Mouse (Mus musculus) limb, embryonic 13.5 days (tissue): ENCODE results near the gene Psmc5. TPM values are rescaled to one million over a fixed set of nuclear protein-coding genes. Genes with fewer than 3 reads are reported as not detected.
"Not testable (repeated sequence)": the region's sequence is repeated elsewhere in the genome, so short reads cannot be mapped to it uniquely, and the experiment has no call there.

Experiments
- ATAC-seq: fragments of 200-750 bp; cut with Nextera tagmentation; 2 replicates; pipeline ENCODE4 v1.8.0; 2017; ENCODE audit warnings: low read depth, moderate number of reproducible peaks, moderate TSS enrichment; ENCODE audit not compliant: low FRiP score
- H3K27ac ChIP-seq: fragments of 300-500 bp; sonication (generic); 2 replicates; pipeline ENCODE4 v1.5.1; 2015; ENCODE audit warnings: inconsistent platforms, mild to moderate bottlenecking, moderate library complexity
- H3K27me3 ChIP-seq: fragments of 300-500 bp; sonication (generic); 2 replicates; pipeline ENCODE4 v1.6.1; 2015; ENCODE audit warnings: mild to moderate bottlenecking, inconsistent platforms
- H3K36me3 ChIP-seq: fragments of 300-500 bp; sonication (generic); 2 replicates; pipeline ENCODE4 v1.6.1; 2015; ENCODE audit warnings: inconsistent platforms, mild to moderate bottlenecking, moderate library complexity
- H3K4me1 ChIP-seq: fragments of 300-500 bp; sonication (generic); 2 replicates; pipeline ENCODE4 v1.6.1; 2015; ENCODE audit warnings: inconsistent platforms
- H3K4me2 ChIP-seq: fragments of 300-500 bp; sonication (generic); replicated peaks from 2 replicates; pipeline ENCODE4 v1.6.1; 2015; ENCODE audit warnings: inconsistent platforms, mild to moderate bottlenecking, moderate library complexity
- H3K4me3 ChIP-seq: fragments of 300-500 bp; sonication (generic); 2 replicates; pipeline ENCODE4 v1.5.1; 2015; ENCODE audit warnings: moderate library complexity, mild to moderate bottlenecking, inconsistent platforms
- H3K9ac ChIP-seq: fragments of 300-500 bp; sonication (generic); 2 replicates; pipeline ENCODE4 v1.6.1; 2015; ENCODE audit warnings: mild to moderate bottlenecking, inconsistent platforms
- H3K9me3 ChIP-seq: fragments of 300-500 bp; sonication (generic); 2 replicates; pipeline ENCODE4 v1.6.1; 2016; ENCODE audit warnings: inconsistent platforms
- WGBS: fragments of 180-500 bp; shearing (Covaris S2); methylation state at CpG from one replicate; pipeline ENCODE4 v1.1.7; 2015; 5-methylcytosine and 5-hydroxymethylcytosine counted together
- polyA plus RNA-seq: library from polyadenylated mRNA; unstranded; fragments of >200 nt; fragmentation: Nextera tagmentation; extraction: Ambion mirVana; gene quantifications from 2 replicates; pipeline ENCODE4 v1.2.1, GENCODE M21; 2015

Psmc5 gene
- 320 and 338 TPM in 2 replicates for polyA plus RNA-seq

- H3K36me3 ChIP-seq = peaks cover 66% of the 10 kb centered on the region
These were observed at the start of gene Psmc5, which contains the start of gene Ftsj3 for GRCm38 (mm10) chr11:106255685-106256451. Psmc5 (plus strand) TSS chr11:106256154. Ftsj3 (minus strand) TSS chr11:106256079.

GRCm38 (mm10) chr11:106212771-106213170 lies 43.2 kb upstream of the Psmc5 start:
- Histone ChIP-seq H3K9ac (no peak overlapping the region), H3K4me1 (peaks cover 14% of the 10 kb centered on the region), H3K27me3 (no peaks in the 10 kb centered on the region), H3K4me3 (no peak overlapping the region), H3K9me3 (no peaks in the 10 kb centered on the region), H3K36me3 (peaks cover 50% of the 10 kb centered on the region), H3K27ac (no peak overlapping the region), H3K4me2 (no peak overlapping the region)
- WGBS = 92% methylated on average over 8 of the region's 8 CpGs
- no peak for ATAC-seq

More at GRCm38 (mm10) chr11:106255685-106256451, at the start of gene Psmc5, which contains the start of gene Ftsj3:
- H3K27ac ChIP-seq = peak within 1 kb of the TSS; percentile 58; the same call in 1 of the 2 replicates
- H3K4me3 ChIP-seq = peak within 1 kb of the TSS; percentile 85
- under 1% methylated on average over 42 of the region's 42 CpGs for WGBS
- peak within 1 kb of the TSS; percentile 99 for H3K4me2 ChIP-seq
- H3K27me3 ChIP-seq = no peaks in the 10 kb centered on the region
- peaks cover 20% of the 10 kb centered on the region for H3K4me1 ChIP-seq
- no peaks in the 10 kb centered on the region for H3K9me3 ChIP-seq
- peak within 1 kb of the TSS; percentile 91 for H3K9ac ChIP-seq
- peak; percentile 97 for ATAC-seq

- Histone ChIP-seq H3K36me3 (peaks cover 30% of the 10 kb centered on the region), H3K9ac (peak overlapping the region; percentile 92), H3K27me3 (no peaks in the 10 kb centered on the region), H3K4me3 (peak overlapping the region; percentile 79), H3K9me3 (no peaks in the 10 kb centered on the region), H3K27ac (no peak overlapping the region), H3K4me1 (peaks cover 30% of the 10 kb centered on the region), H3K4me2 (peak overlapping the region; percentile 69)
- WGBS = 97% methylated on average over 5 of the region's 5 CpGs
- ATAC-seq = no peak
These were observed 41.1 kb upstream of the Psmc5 start for GRCm38 (mm10) chr11:106214856-106215255.

DNA sequence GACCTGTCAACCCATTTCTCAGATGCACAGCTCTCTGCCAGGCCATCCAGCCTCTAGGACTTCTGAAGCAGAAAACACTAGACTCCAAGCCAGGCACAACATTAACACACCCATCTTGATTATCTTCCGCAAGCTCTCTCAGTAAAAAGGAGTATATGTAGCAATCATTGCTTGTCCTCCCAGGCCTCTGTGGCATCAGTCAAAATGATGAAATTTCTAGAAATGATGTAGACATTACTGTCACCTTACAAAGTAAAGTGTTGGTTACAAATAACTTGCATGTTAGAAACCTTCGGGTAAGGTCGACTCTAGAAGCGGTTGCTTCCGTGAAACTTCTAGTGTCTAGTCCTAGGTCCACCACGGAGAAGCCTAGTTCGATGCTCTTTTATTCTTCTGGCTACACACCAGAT lies 40.5 kb upstream of the Psmc5 start:
- H3K4me1 ChIP-seq = peaks cover 30% of the 10 kb centered on the region
- peak overlapping the region; percentile 69 for H3K4me2 ChIP-seq
- ATAC-seq = no peak
- H3K9me3 ChIP-seq = no peaks in the 10 kb centered on the region
- WGBS = 32% methylated on average over 7 of the region's 7 CpGs
- H3K36me3 ChIP-seq = peaks cover 25% of the 10 kb centered on the region
- peak overlapping the region; percentile 92 for H3K9ac ChIP-seq
- no peaks in the 10 kb centered on the region for H3K27me3 ChIP-seq
- peak overlapping the region; percentile 79 for H3K4me3 ChIP-seq
- peak overlapping the region; percentile 93 for H3K27ac ChIP-seq

- under 1% methylated on average over 46 of the region's 46 CpGs for WGBS
These were observed 39.8 kb upstream of the Psmc5 start, which contains the start of gene Ccdc47 for GRCm38 (mm10) chr11:106215927-106216729. Ccdc47 (minus strand) TSS chr11:106216344.

GRCm38 (mm10) chr11:106216730-106217490 lies 39.0 kb upstream of the Psmc5 start, which contains the start of gene Ddx42:
Ddx42 (plus strand) TSS chr11:106216926.
- Histone ChIP-seq H3K9me3 (no peaks in the 10 kb centered on the region), H3K36me3 (peaks cover 10% of the 10 kb centered on the region), H3K4me2 (peak within 1 kb of the TSS; percentile 69), H3K9ac (peak within 1 kb of the TSS; percentile 92), H3K27ac (peak within 1 kb of the TSS; percentile 93), H3K27me3 (no peaks in the 10 kb centered on the region), H3K4me1 (peaks cover 30% of the 10 kb centered on the region), H3K4me3 (peak within 1 kb of the TSS; percentile 79)
- WGBS = under 1% methylated on average over 70 of the region's 70 CpGs
- peak; percentile 95 for ATAC-seq

More at GRCm38 (mm10) chr11:106215927-106216729, 39.8 kb upstream of the Psmc5 start, which contains the start of gene Ccdc47:
- peaks cover 18% of the 10 kb centered on the region for H3K36me3 ChIP-seq
- H3K4me3 ChIP-seq = peak within 1 kb of the TSS; percentile 79
- peak within 1 kb of the TSS; percentile 93 for H3K27ac ChIP-seq
- H3K4me2 ChIP-seq = peak within 1 kb of the TSS; percentile 69
- ATAC-seq = peak; percentile 97
- H3K9me3 ChIP-seq = no peaks in the 10 kb centered on the region
- peak within 1 kb of the TSS; percentile 92 for H3K9ac ChIP-seq
- peaks cover 30% of the 10 kb centered on the region for H3K4me1 ChIP-seq
- H3K27me3 ChIP-seq = no peaks in the 10 kb centered on the region

DNA sequence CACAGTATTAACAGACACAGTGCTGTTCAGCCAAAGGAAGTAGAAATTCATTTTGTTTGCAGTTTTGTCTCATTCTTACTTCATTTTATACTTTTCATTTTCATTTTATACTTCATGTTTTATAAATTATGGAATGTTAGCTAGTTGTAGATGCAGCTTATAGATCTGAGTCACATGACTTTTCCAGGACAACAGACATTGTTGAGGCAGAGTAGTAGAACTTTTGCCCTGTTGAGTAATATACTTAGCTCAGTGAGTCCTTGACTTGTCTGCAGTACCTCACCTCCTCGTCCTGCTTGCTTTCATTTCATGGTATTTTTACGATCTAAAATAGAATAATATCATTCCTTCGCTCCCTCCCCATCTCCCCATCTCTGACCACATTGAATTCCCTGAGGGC lies 35.4 kb upstream of the Psmc5 start:
- H3K4me3 ChIP-seq = no peak overlapping the region
- no peaks in the 10 kb centered on the region for H3K27me3 ChIP-seq
- H3K4me1 ChIP-seq = peaks cover 20% of the 10 kb centered on the region
- H3K9me3 ChIP-seq = no peaks in the 10 kb centered on the region
- 87% methylated on average over 3 of the region's 3 CpGs for WGBS
- H3K36me3 ChIP-seq = peaks cover 17% of the 10 kb centered on the region
- H3K9ac ChIP-seq = no peak overlapping the region
- no peak overlapping the region for H3K4me2 ChIP-seq
- ATAC-seq = no peak
- no peak overlapping the region for H3K27ac ChIP-seq

DNA sequence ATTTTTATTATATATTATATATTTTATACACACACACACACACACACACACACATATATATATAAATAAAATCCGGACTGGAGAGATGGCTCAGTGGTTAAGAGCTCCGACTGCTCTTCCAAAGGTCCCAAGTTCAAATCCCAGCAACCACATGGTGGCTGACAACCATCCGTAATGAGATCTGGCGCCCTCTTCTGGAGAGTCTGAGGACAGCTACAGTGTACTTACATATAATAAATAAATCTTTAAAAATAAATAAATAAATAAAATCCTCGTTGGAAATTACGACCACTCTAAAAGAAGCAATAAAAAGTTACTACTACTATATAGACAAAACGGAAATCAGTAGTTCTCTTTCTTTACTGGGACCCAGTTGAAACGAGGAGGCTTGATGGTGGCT lies 22.0 kb upstream of the Psmc5 start:
- not testable (repeated sequence) for H3K27ac ChIP-seq, H3K9me3 ChIP-seq, ATAC-seq, H3K4me3 ChIP-seq, H3K9ac ChIP-seq, H3K27me3 ChIP-seq, H3K4me1 ChIP-seq, H3K4me2 ChIP-seq
- WGBS = 66% methylated on average over 8 of the region's 8 CpGs
- H3K36me3 ChIP-seq = peaks cover 72% of the 10 kb centered on the region

GRCm38 (mm10) chr11:106246834-106247233 lies 9.1 kb upstream of the Psmc5 start:
- H3K27me3 ChIP-seq = no peaks in the 10 kb centered on the region
- peaks cover 98% of the 10 kb centered on the region for H3K36me3 ChIP-seq
- 0 out of 2 replicates have a peak, but pooled peaks cover 4% of the 10 kb centered on the region for H3K9me3 ChIP-seq
- no peaks in the 10 kb centered on the region for H3K4me1 ChIP-seq
- H3K4me3 ChIP-seq = no peak overlapping the region
- no peak overlapping the region for H3K27ac ChIP-seq
- no peak for ATAC-seq
- no peak overlapping the region for H3K9ac ChIP-seq
- H3K4me2 ChIP-seq = no peak overlapping the region
- 93% methylated on average over 1 of the region's 1 CpGs for WGBS

DNA sequence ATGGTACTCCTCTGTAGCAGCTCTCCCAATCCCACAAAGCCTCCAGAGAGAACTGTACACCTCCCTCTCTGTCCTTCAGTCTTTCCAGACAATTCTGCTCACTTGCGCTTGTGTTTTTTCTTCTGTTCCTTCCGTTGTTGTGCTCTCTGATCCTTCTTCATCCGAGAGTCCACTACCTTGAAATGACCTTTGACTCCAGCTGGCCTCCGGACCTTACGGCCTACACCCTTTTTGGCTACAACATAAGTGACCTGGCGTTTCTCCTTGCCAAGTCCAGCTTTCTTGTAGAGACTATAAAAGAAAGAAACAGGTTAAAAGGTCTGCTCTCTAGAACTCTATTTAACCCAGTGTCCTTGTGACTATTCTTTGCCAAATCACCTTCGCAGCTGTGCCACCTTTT lies 6.6 kb upstream of the Psmc5 start:
- H3K9me3 ChIP-seq = 0 out of 2 replicates have a peak, but pooled peaks cover 4% of the 10 kb centered on the region
- H3K4me2 ChIP-seq = no peak overlapping the region
- no peak overlapping the region for H3K27ac ChIP-seq
- 87% methylated on average over 7 of the region's 7 CpGs for WGBS
- H3K9ac ChIP-seq = no peak overlapping the region
- H3K4me1 ChIP-seq = peaks cover under 1% of the 10 kb centered on the region; the same call in 1 of the 2 replicates
- no peak overlapping the region for H3K4me3 ChIP-seq
- no peaks in the 10 kb centered on the region for H3K27me3 ChIP-seq
- H3K36me3 ChIP-seq = peaks cover 97% of the 10 kb centered on the region
- no peak for ATAC-seq

- ATAC-seq = no peak
- Histone ChIP-seq H3K27ac (no peak overlapping the region), H3K9ac (peak overlapping the region; percentile 91), H3K4me2 (peak overlapping the region; percentile 99), H3K4me3 (peak overlapping the region; percentile 85), H3K9me3 (no peaks in the 10 kb centered on the region), H3K36me3 (peaks cover 71% of the 10 kb centered on the region), H3K27me3 (no peaks in the 10 kb centered on the region), H3K4me1 (peaks cover 20% of the 10 kb centered on the region)
- WGBS = 11% methylated on average over 2 of the region's 2 CpGs
These were observed 1.2 kb upstream of the Psmc5 start for GRCm38 (mm10) chr11:106254767-106255166.
